Mouse (Mus musculus) ovary, adult 10 weeks (tissue): Measurements from ENCODE around the gene Olfr541. TPM values are rescaled to one million over a fixed set of nuclear protein-coding genes. Genes with fewer than 3 reads are reported as not detected.

ENCODE experiments used
- polyA plus RNA-seq: library from polyadenylated mRNA; stranded (reverse); fragments of 350-450 nt; fragmentation: Illumina TruSeq; extraction: RNeasy Lipid Tissue Mini Kit (QIAGEN cat#74804); gene quantifications from one replicate; pipeline ENCODE4 v1.2.3, GENCODE M21; 2014

Olfr541 gene
- polyA plus RNA-seq, result not detected

DNA sequence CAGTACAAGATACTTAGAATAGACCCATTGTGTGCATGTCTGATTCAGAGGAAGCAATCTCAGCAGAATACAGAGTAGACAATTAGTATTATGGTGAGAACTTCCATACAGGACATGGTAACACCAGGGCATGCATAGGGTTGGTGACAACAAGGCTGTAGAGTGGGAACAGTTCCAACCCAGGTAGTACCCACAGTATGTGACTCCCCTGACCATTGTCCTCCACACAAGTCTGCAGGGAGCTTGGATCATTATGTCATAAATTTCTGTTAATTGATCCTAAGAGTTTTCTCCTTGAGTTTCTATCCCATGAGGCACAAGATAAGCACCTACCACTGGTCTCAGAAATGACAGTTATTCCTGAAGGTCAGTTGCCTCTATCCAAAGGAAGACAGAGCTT, at the start of gene Olfr541:
Olfr541 (plus strand) TSS at position 301 of the 400 bp plus-strand sequence.

GRCm38 (mm10) chr7:140659630-140660029, 37.4 kb upstream of the Olfr541 start, which contains the start of gene Olfr539:
TSS of gene Olfr539 (plus strand) at chr7:140659930.

GRCm38 (mm10) chr7:140681651-140682050, 15.4 kb upstream of the Olfr541 start, which contains the start of gene Olfr45:
TSS of gene Olfr45 (plus strand) at chr7:140681951.

Other genes starting within 250 kb of the Olfr541 start
- not detected for gene Olfr533, start 233.9 kb upstream of the Olfr541 start, polyA plus RNA-seq
- gene Olfr535, start 213.1 kb upstream of the Olfr541 start, polyA plus RNA-seq, result not detected
- not detected for gene Olfr536, start 189.9 kb upstream of the Olfr541 start, polyA plus RNA-seq
- not detected for gene Olfr538, start 129.4 kb upstream of the Olfr541 start, polyA plus RNA-seq
- not detected for gene Olfr46, start 96.0 kb upstream of the Olfr541 start, polyA plus RNA-seq
- not detected for gene Olfr61, start 68.3 kb upstream of the Olfr541 start, polyA plus RNA-seq
- gene Olfr53, start 50.8 kb upstream of the Olfr541 start, polyA plus RNA-seq, result not detected
- gene Olfr539, start 37.3 kb upstream of the Olfr541 start, polyA plus RNA-seq, result not detected
- not detected for gene Olfr45, start 15.3 kb upstream of the Olfr541 start, polyA plus RNA-seq
- gene Cyp2e1, start 66.5 kb downstream of the Olfr541 start, polyA plus RNA-seq, result 42.0 TPM
- not detected for gene Syce1, start 90.6 kb downstream of the Olfr541 start, polyA plus RNA-seq
- gene Zfp941, start 124.9 kb downstream of the Olfr541 start, polyA plus RNA-seq, result 0.91 TPM
- 1.1 TPM for gene Urah, start 137.8 kb downstream of the Olfr541 start, polyA plus RNA-seq
- gene Scgb1c1, start 148.3 kb downstream of the Olfr541 start, polyA plus RNA-seq, result not detected
- gene Odf3, start 150.5 kb downstream of the Olfr541 start, polyA plus RNA-seq, result not detected
- not detected for gene Gm45785, start 159.1 kb downstream of the Olfr541 start, polyA plus RNA-seq
- 3.4 TPM for gene Ric8a, start 159.7 kb downstream of the Olfr541 start, polyA plus RNA-seq
- gene Bet1l, start 160.3 kb downstream of the Olfr541 start, polyA plus RNA-seq, result 1.5 TPM
- gene Psmd13, start 184.7 kb downstream of the Olfr541 start, polyA plus RNA-seq, result 107 TPM
- gene Sirt3, start 185.0 kb downstream of the Olfr541 start, polyA plus RNA-seq, result 1.9 TPM
- not detected for gene Cox8b, start 203.2 kb downstream of the Olfr541 start, polyA plus RNA-seq
- gene Nlrp6, start 223.6 kb downstream of the Olfr541 start, polyA plus RNA-seq, result not detected
- 1.5 TPM for gene Pgghg, start 244.1 kb downstream of the Olfr541 start, polyA plus RNA-seq